Mouse (Mus musculus): ENCODE data around the gene T.
"Not testable (repeated sequence)": the region's sequence is repeated elsewhere in the genome, so short reads cannot be mapped to it uniquely, and the experiment has no call there.

T gene

GRCm38 (mm10) chr17:8433978-8434960 is at the start of gene T:
T (plus strand) TSS chr17:8434423.
- no peak for DNase-seq (ENCODE audit: low spot score in 2 of 2)

- DNase-seq (ENCODE audit: low spot score in 2 of 2), result no peak
Measured at GRCm38 (mm10) chr17:8385441-8385840, 48.8 kb upstream of the T start.

GRCm38 (mm10) chr17:8388463-8388862 is 45.8 kb upstream of the T start:
- DNase-seq (ENCODE audit: low spot score in 2 of 2), result no peak

- no peak for DNase-seq (ENCODE audit: low spot score in 2 of 2)
Measured at GRCm38 (mm10) chr17:8388990-8389789, 45.0 kb upstream of the T start.

GRCm38 (mm10) chr17:8389790-8390095 is 44.5 kb upstream of the T start:
- DNase-seq (ENCODE audit: low spot score in 2 of 2), result no peak

- no peak for DNase-seq (ENCODE audit: low spot score in 2 of 2)
Measured at GRCm38 (mm10) chr17:8390487-8390886, 43.7 kb upstream of the T start.

GRCm38 (mm10) chr17:8396371-8396770 is 37.9 kb upstream of the T start:
- no peak for DNase-seq (ENCODE audit: low spot score in 2 of 2)

GRCm38 (mm10) chr17:8397946-8398345 is 36.3 kb upstream of the T start:
- DNase-seq (ENCODE audit: low spot score in 2 of 2), result no peak

- not testable (repeated sequence) for DNase-seq (ENCODE audit: low spot score in 2 of 2)
Measured at GRCm38 (mm10) chr17:8403932-8404331, 30.3 kb upstream of the T start.

- DNase-seq (ENCODE audit: low spot score in 2 of 2), result no peak
Measured at GRCm38 (mm10) chr17:8406285-8406684, 27.9 kb upstream of the T start.

- not testable (repeated sequence) for DNase-seq (ENCODE audit: low spot score in 2 of 2)
Measured at GRCm38 (mm10) chr17:8408002-8408401, 26.2 kb upstream of the T start.

- no peak for DNase-seq (ENCODE audit: low spot score in 2 of 2)
Measured at GRCm38 (mm10) chr17:8408589-8409295, 25.5 kb upstream of the T start.

GRCm38 (mm10) chr17:8410330-8410729 is 23.9 kb upstream of the T start:
- DNase-seq (ENCODE audit: low spot score in 2 of 2), result no peak

GRCm38 (mm10) chr17:8413656-8414055 is 20.6 kb upstream of the T start:
- DNase-seq (ENCODE audit: low spot score in 2 of 2), result no peak

- no peak for DNase-seq (ENCODE audit: low spot score in 2 of 2)
Measured at GRCm38 (mm10) chr17:8415533-8415932, 18.7 kb upstream of the T start.

GRCm38 (mm10) chr17:8416865-8417264 is 17.4 kb upstream of the T start:
- no peak for DNase-seq (ENCODE audit: low spot score in 2 of 2)

- no peak for DNase-seq (ENCODE audit: low spot score in 2 of 2)
Measured at GRCm38 (mm10) chr17:8420739-8421138, 13.5 kb upstream of the T start.

GRCm38 (mm10) chr17:8421517-8421916 is 12.7 kb upstream of the T start:
- no peak for DNase-seq (ENCODE audit: low spot score in 2 of 2)

- no peak for DNase-seq (ENCODE audit: low spot score in 2 of 2)
Measured at GRCm38 (mm10) chr17:8423283-8423682, 10.9 kb upstream of the T start.

- DNase-seq (ENCODE audit: low spot score in 2 of 2), result no peak
Measured at GRCm38 (mm10) chr17:8429436-8429835, 4.8 kb upstream of the T start.

GRCm38 (mm10) chr17:8429896-8430295 is 4.3 kb upstream of the T start:
- DNase-seq (ENCODE audit: low spot score in 2 of 2), result no peak

- no peak for DNase-seq (ENCODE audit: low spot score in 2 of 2)
Measured at GRCm38 (mm10) chr17:8432179-8432800, 1.9 kb upstream of the T start.

Data from right cerebral cortex, postnatal 36 days (tissue).